Mouse (Mus musculus): ENCODE data around the gene Fau. TPM values are rescaled to one million over a fixed set of nuclear protein-coding genes. Genes with fewer than 3 reads are reported as not detected.

Gene Fau
- polyA plus RNA-seq, 1 experiment from 2014 or later, result 839 TPM

- H3K9ac ChIP-seq (ENCODE audit: low read depth, low read length), result no peak overlapping the region
- peaks cover 6% of the 10 kb centered on the region; the same call in 1 of the 2 replicates for H3K4me1 ChIP-seq (ENCODE audit: control insufficient read depth, insufficient read depth, low read length)
- 84% methylated on average over 5 of the region's 5 CpGs for WGBS
- peaks cover 77% of the 10 kb centered on the region for H3K36me3 ChIP-seq (ENCODE audit: control insufficient read depth, insufficient read depth, low read length)
- H3K4me3 ChIP-seq (ENCODE audit: low read length), result no peak overlapping the region
- no peaks in the 10 kb centered on the region for H3K27me3 ChIP-seq (ENCODE audit: control insufficient read depth, insufficient read depth, low read length)
- H3K9me3 ChIP-seq (ENCODE audit: control insufficient read depth, low read length), result no peaks in the 10 kb centered on the region
- no peak overlapping the region for H3K27ac ChIP-seq (ENCODE audit: low read depth, low read length)
- no peak overlapping the region for H3K4me2 ChIP-seq (replicated peaks; ENCODE audit: low read depth, low read length)
- ATAC-seq (ENCODE audit: low FRiP score, low TSS enrichment), result no peak
These were observed 3.3 kb upstream of the Fau start for GRCm38 (mm10) chr19:6054296-6054695.

- WGBS, result 67% methylated on average over 4 of the region's 4 CpGs
- H3K9me3 ChIP-seq (ENCODE audit: control insufficient read depth, low read length), result no peaks in the 10 kb centered on the region
- peak overlapping the region; percentile 88; the same call in 1 of the 2 replicates for H3K9ac ChIP-seq (ENCODE audit: low read depth, low read length)
- H3K36me3 ChIP-seq (ENCODE audit: control insufficient read depth, insufficient read depth, low read length), result peaks cover 59% of the 10 kb centered on the region
- H3K4me1 ChIP-seq (ENCODE audit: control insufficient read depth, insufficient read depth, low read length), result peaks cover 6% of the 10 kb centered on the region; the same call in 1 of the 2 replicates
- H3K27me3 ChIP-seq (ENCODE audit: control insufficient read depth, insufficient read depth, low read length), result no peaks in the 10 kb centered on the region
- H3K4me2 ChIP-seq (replicated peaks; ENCODE audit: low read depth, low read length), result peak overlapping the region; percentile 69
- peak overlapping the region; percentile 82 for H3K4me3 ChIP-seq (ENCODE audit: low read length)
- ATAC-seq (ENCODE audit: low FRiP score, low TSS enrichment), result no peak
- no peak overlapping the region for H3K27ac ChIP-seq (ENCODE audit: low read depth, low read length)
These were observed 948 bp upstream of the Fau start for GRCm38 (mm10) chr19:6056696-6057095.

- H3K4me3 ChIP-seq (ENCODE audit: low read length), result peak overlapping the region; percentile 82
- H3K36me3 ChIP-seq (ENCODE audit: control insufficient read depth, insufficient read depth, low read length), result peaks cover 41% of the 10 kb centered on the region
- H3K4me2 ChIP-seq (replicated peaks; ENCODE audit: low read depth, low read length), result peak overlapping the region; percentile 84
- no peaks in the 10 kb centered on the region for H3K27me3 ChIP-seq (ENCODE audit: control insufficient read depth, insufficient read depth, low read length)
- H3K27ac ChIP-seq (ENCODE audit: low read depth, low read length), result peak overlapping the region; percentile 63; the same call in 1 of the 2 replicates
- ATAC-seq (ENCODE audit: low FRiP score, low TSS enrichment), result no peak
- H3K4me1 ChIP-seq (ENCODE audit: control insufficient read depth, insufficient read depth, low read length), result peaks cover 15% of the 10 kb centered on the region
- peak overlapping the region; percentile 88 for H3K9ac ChIP-seq (ENCODE audit: low read depth, low read length)
- WGBS, result 33% methylated on average over 5 of the region's 5 CpGs
- no peaks in the 10 kb centered on the region for H3K9me3 ChIP-seq (ENCODE audit: control insufficient read depth, low read length)
These were observed 869 bp downstream of the Fau start for GRCm38 (mm10) chr19:6058513-6058912.

GRCm38 (mm10) chr19:6058966-6059365 is 1.3 kb downstream of the Fau start:
- Histone ChIP-seq H3K4me2 (replicated peaks; ENCODE audit: low read depth, low read length) (peak overlapping the region; percentile 84), H3K36me3 (ENCODE audit: control insufficient read depth, insufficient read depth, low read length) (peaks cover 36% of the 10 kb centered on the region), H3K9me3 (ENCODE audit: control insufficient read depth, low read length) (no peaks in the 10 kb centered on the region), H3K4me3 (ENCODE audit: low read length) (peak overlapping the region; percentile 82), H3K27me3 (ENCODE audit: control insufficient read depth, insufficient read depth, low read length) (no peaks in the 10 kb centered on the region), H3K4me1 (ENCODE audit: control insufficient read depth, insufficient read depth, low read length) (peaks cover 15% of the 10 kb centered on the region), H3K9ac (ENCODE audit: low read depth, low read length) (peak overlapping the region; percentile 88), H3K27ac (ENCODE audit: low read depth, low read length) (no peak overlapping the region)
- 83% methylated on average over 5 of the region's 5 CpGs for WGBS
- no peak for ATAC-seq (ENCODE audit: low FRiP score, low TSS enrichment)

GRCm38 (mm10) chr19:6061021-6061533 is 3.4 kb downstream of the Fau start, which contains the start of gene Znhit2:
Gene Znhit2, plus strand, starts transcription at chr19:6061192.
- Histone ChIP-seq H3K4me2 (replicated peaks; ENCODE audit: low read depth, low read length) (peak within 1 kb of the TSS; percentile 100), H3K27me3 (ENCODE audit: control insufficient read depth, insufficient read depth, low read length) (no peaks in the 10 kb centered on the region), H3K4me3 (ENCODE audit: low read length) (peak within 1 kb of the TSS; percentile 90), H3K36me3 (ENCODE audit: control insufficient read depth, insufficient read depth, low read length) (peaks cover 17% of the 10 kb centered on the region), H3K9me3 (ENCODE audit: control insufficient read depth, low read length) (no peaks in the 10 kb centered on the region), H3K9ac (ENCODE audit: low read depth, low read length) (peak within 1 kb of the TSS; percentile 95), H3K4me1 (ENCODE audit: control insufficient read depth, insufficient read depth, low read length) (peaks cover 16% of the 10 kb centered on the region), H3K27ac (ENCODE audit: low read depth, low read length) (peak within 1 kb of the TSS; percentile 96)
- ATAC-seq (ENCODE audit: low FRiP score, low TSS enrichment), result peak; percentile 63
- under 1% methylated on average over 58 of the region's 58 CpGs for WGBS

GRCm38 (mm10) chr19:6061641-6062302 is 4.1 kb downstream of the Fau start:
- Histone ChIP-seq H3K36me3 (ENCODE audit: control insufficient read depth, insufficient read depth, low read length) (peaks cover 15% of the 10 kb centered on the region), H3K27ac (ENCODE audit: low read depth, low read length) (peak overlapping the region; percentile 96), H3K4me3 (ENCODE audit: low read length) (peak overlapping the region; percentile 90), H3K4me2 (replicated peaks; ENCODE audit: low read depth, low read length) (peak overlapping the region; percentile 100), H3K27me3 (ENCODE audit: control insufficient read depth, insufficient read depth, low read length) (no peaks in the 10 kb centered on the region), H3K4me1 (ENCODE audit: control insufficient read depth, insufficient read depth, low read length) (peaks cover 19% of the 10 kb centered on the region), H3K9ac (ENCODE audit: low read depth, low read length) (peak overlapping the region; percentile 95), H3K9me3 (ENCODE audit: control insufficient read depth, low read length) (no peaks in the 10 kb centered on the region)
- WGBS, result 1% methylated on average over 44 of the region's 44 CpGs
- no peak for ATAC-seq (ENCODE audit: low FRiP score, low TSS enrichment)

- no peak for ATAC-seq (ENCODE audit: low FRiP score, low TSS enrichment)
These were observed 4.8 kb downstream of the Fau start for GRCm38 (mm10) chr19:6062418-6062817.

GRCm38 (mm10) chr19:6063081-6063480 is 5.4 kb downstream of the Fau start:
- Histone ChIP-seq H3K27me3 (ENCODE audit: control insufficient read depth, insufficient read depth, low read length) (no peaks in the 10 kb centered on the region), H3K4me1 (ENCODE audit: control insufficient read depth, insufficient read depth, low read length) (peaks cover 25% of the 10 kb centered on the region), H3K9ac (ENCODE audit: low read depth, low read length) (no peak overlapping the region), H3K36me3 (ENCODE audit: control insufficient read depth, insufficient read depth, low read length) (peaks cover 15% of the 10 kb centered on the region), H3K4me2 (replicated peaks; ENCODE audit: low read depth, low read length) (no peak overlapping the region), H3K4me3 (ENCODE audit: low read length) (no peak overlapping the region), H3K9me3 (ENCODE audit: control insufficient read depth, low read length) (no peaks in the 10 kb centered on the region), H3K27ac (ENCODE audit: low read depth, low read length) (no peak overlapping the region)
- ATAC-seq (ENCODE audit: low FRiP score, low TSS enrichment), result no peak
- 87% methylated on average over 6 of the region's 6 CpGs for WGBS

More at GRCm38 (mm10) chr19:6062418-6062817, 4.8 kb downstream of the Fau start:
- Histone ChIP-seq H3K27ac (ENCODE audit: low read depth, low read length) (0 out of 2 replicates have a peak overlapping the region, but pooled peaks have one; percentile 96), H3K4me3 (ENCODE audit: low read length) (peak overlapping the region; percentile 90), H3K9ac (ENCODE audit: low read depth, low read length) (peak overlapping the region; percentile 95), H3K4me2 (replicated peaks; ENCODE audit: low read depth, low read length) (peak overlapping the region; percentile 100), H3K4me1 (ENCODE audit: control insufficient read depth, insufficient read depth, low read length) (peaks cover 21% of the 10 kb centered on the region), H3K9me3 (ENCODE audit: control insufficient read depth, low read length) (no peaks in the 10 kb centered on the region), H3K36me3 (ENCODE audit: control insufficient read depth, insufficient read depth, low read length) (peaks cover 15% of the 10 kb centered on the region), H3K27me3 (ENCODE audit: control insufficient read depth, insufficient read depth, low read length) (no peaks in the 10 kb centered on the region)
- 50% methylated on average over 5 of the region's 5 CpGs for WGBS

GRCm38 (mm10) chr19:6066571-6066970 is 8.9 kb downstream of the Fau start:
- ATAC-seq (ENCODE audit: low FRiP score, low TSS enrichment), result no peak
- Histone ChIP-seq H3K4me2 (replicated peaks; ENCODE audit: low read depth, low read length) (peak overlapping the region; percentile 93), H3K9ac (ENCODE audit: low read depth, low read length) (peak overlapping the region; percentile 66), H3K27ac (ENCODE audit: low read depth, low read length) (peak overlapping the region; percentile 85; the same call in 1 of the 2 replicates), H3K27me3 (ENCODE audit: control insufficient read depth, insufficient read depth, low read length) (no peaks in the 10 kb centered on the region), H3K4me1 (ENCODE audit: control insufficient read depth, insufficient read depth, low read length) (peaks cover 27% of the 10 kb centered on the region), H3K9me3 (ENCODE audit: control insufficient read depth, low read length) (no peaks in the 10 kb centered on the region), H3K4me3 (ENCODE audit: low read length) (peak overlapping the region; percentile 51), H3K36me3 (ENCODE audit: control insufficient read depth, insufficient read depth, low read length) (peaks cover 31% of the 10 kb centered on the region)
- WGBS, result 35% methylated on average over 5 of the region's 5 CpGs
